Mouse (Mus musculus) C2C12 (cell line): ENCODE data around the gene Eif1.

Experiments
- CTCF ChIP-seq: IDR thresholded peaks from one replicate; pipeline ENCODE4 v1.5.1; 2011; ENCODE audit not compliant: control insufficient read depth, insufficient read depth, insufficient read length
- MYOG ChIP-seq: IDR thresholded peaks from one replicate; pipeline ENCODE4 v1.6.1; 2011; ENCODE audit not compliant: control insufficient read depth, insufficient read length; ENCODE audit errors: extremely low read depth

DNA sequence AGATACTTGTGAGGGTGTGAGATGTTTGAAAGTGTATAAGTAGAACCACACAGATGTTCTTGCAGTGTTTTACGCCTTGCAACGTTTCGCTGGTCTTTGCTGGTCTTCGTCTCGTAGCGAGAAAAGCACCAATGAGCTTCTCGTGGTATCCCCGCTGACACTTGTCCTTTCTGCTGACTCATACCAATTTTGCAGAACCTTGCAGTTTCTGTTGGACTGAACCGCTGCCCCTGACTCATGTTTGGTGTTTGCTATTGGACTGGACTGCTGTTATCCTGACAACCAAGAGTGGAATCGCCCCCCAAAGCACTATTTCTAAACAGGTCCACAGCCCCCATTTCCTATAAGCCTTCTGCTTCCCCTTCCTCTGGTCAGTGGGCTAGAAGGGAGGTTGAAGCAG, 24.6 kb downstream of the Eif1 start:
- TF ChIP-seq CTCF (no peak), MYOG (no peak)
